Mouse (Mus musculus): ENCODE data around the gene Arhgap23.

- TF ChIP-seq CTCF (IDR thresholded peaks at IDR 0.05; ENCODE audit: low read depth) = no peak
- TF ChIP-seq EP300 (IDR thresholded peaks at IDR 0.05; ENCODE audit: low read depth) = no peak
Measured at GRCm38 (mm10) chr11:97370329-97371091, 44.8 kb upstream of the Arhgap23 start.
